ENCODE assay signal across 10 mouse cellular contexts in the genomic region with DNA sequence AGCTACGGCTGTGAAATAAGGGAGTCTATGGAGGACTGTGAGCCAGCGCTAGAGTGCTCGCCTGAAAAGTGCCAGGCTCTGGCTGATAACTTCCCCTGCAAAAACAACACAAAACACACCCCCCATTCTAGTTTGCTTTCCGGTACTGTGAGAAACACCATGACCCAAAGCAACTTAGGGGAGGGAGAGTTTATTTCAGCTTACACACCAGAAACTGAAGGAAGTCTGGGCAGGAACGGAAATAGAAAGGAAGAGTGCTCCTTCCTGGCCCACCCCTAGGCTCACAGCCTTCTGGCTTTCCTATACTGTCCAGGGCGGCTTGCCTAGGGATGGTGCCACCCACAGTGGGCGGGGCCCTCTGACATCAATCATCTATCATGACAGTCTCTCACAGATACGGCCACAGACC. TPM values are rescaled to one million over a fixed set of nuclear protein-coding genes. Genes with fewer than 3 reads are reported as not detected.
DNase-seq lines count a peak whose midpoint lies in the region; ATAC-seq and TF ChIP-seq lines count a peak whose summit lies in the region.
"Had no signal": no experiment of that assay in that cellular context is flagged by ENCODE, and none has a peak within 500 bp of the region (broad histone marks: within the 10 kb centered on the region; RNA-seq: fewer than 3 reads in every experiment).

No protein-coding gene starts in this region.

- no peak overlapping the region for H3K27ac ChIP-seq in intestine, embryonic 16.5 days (ENCODE audit: low read length)
- no peak overlapping the region for H3K27ac ChIP-seq in intestine, embryonic 15.5 days
- no peak overlapping the region for H3K27ac ChIP-seq in liver, adult 2 months (replicated peaks; ENCODE audit: insufficient read depth, low read depth, low read length)
- H3K27ac ChIP-seq: embryonic facial prominence, embryonic 13.5 days; hindbrain, embryonic 12.5 days had no signal

- H3K27me3 ChIP-seq in intestine, embryonic 16.5 days (replicated peaks; ENCODE audit: control insufficient read depth, insufficient read depth, low read length) = no peaks in the 10 kb centered on the region
- H3K27me3 ChIP-seq in intestine, embryonic 15.5 days (replicated peaks) = no peaks in the 10 kb centered on the region
- H3K27me3 ChIP-seq in liver, adult 2 months (ENCODE audit: control insufficient read depth, insufficient read depth, low read length) = no peaks in the 10 kb centered on the region
- H3K27me3 ChIP-seq: embryonic facial prominence, embryonic 13.5 days; hindbrain, embryonic 12.5 days had no signal

- intact Hi-C loops in heart, postnatal 25 days (cut with DNase I) = no loop called here

- TF ChIP-seq CTCF in liver, adult 2 months (IDR thresholded peaks at IDR 0.05; ENCODE audit: low read depth, low read length) = no peak

- H3K9me3 ChIP-seq in intestine, embryonic 16.5 days (ENCODE audit: control insufficient read depth, low read length) = no peaks in the 10 kb centered on the region
- H3K9me3 ChIP-seq in intestine, embryonic 15.5 days = no peaks in the 10 kb centered on the region
- H3K9me3 ChIP-seq: embryonic facial prominence, embryonic 13.5 days; hindbrain, embryonic 12.5 days had no signal

- no peak overlapping the region for H3K4me3 ChIP-seq in intestine, embryonic 16.5 days (ENCODE audit: low read length)
- H3K4me3 ChIP-seq in intestine, embryonic 15.5 days (replicated peaks) = no peak overlapping the region
- H3K4me3 ChIP-seq in liver, adult 2 months (ENCODE audit: insufficient read depth, low read depth, low read length) = no peak overlapping the region
- H3K4me3 ChIP-seq: embryonic facial prominence, embryonic 13.5 days; hindbrain, embryonic 12.5 days had no signal

- 0 out of 2 replicates have a peak, but pooled peaks cover 6% of the 10 kb centered on the region for H3K4me1 ChIP-seq in intestine, embryonic 16.5 days (ENCODE audit: control insufficient read depth, insufficient read depth, low read length)
- no peaks in the 10 kb centered on the region for H3K4me1 ChIP-seq in intestine, embryonic 15.5 days (replicated peaks)
- H3K4me1 ChIP-seq in liver, adult 2 months (ENCODE audit: control insufficient read depth, insufficient read depth, low read length) = peaks cover 9% of the 10 kb centered on the region
- H3K4me1 ChIP-seq: hindbrain, embryonic 12.5 days had no signal

- no peaks in the 10 kb centered on the region for H3K79me2 ChIP-seq in liver, adult 2 months (ENCODE audit: control insufficient read depth, insufficient read depth, low read length)

- TF ChIP-seq POLR2A in liver, adult 2 months (IDR thresholded peaks at IDR 0.05; ENCODE audit: extremely low read depth, insufficient read depth, low read length) = no peak

- no peak overlapping the region for H3K4me2 ChIP-seq in intestine, embryonic 16.5 days (ENCODE audit: low read depth, low read length)
- H3K4me2 ChIP-seq in intestine, embryonic 15.5 days (replicated peaks) = no peak overlapping the region
- H3K4me2 ChIP-seq: embryonic facial prominence, embryonic 13.5 days; hindbrain, embryonic 12.5 days had no signal

- DNase-seq in heart, postnatal 25 days (ENCODE audit: low spot score) = peak; percentile 35
- peak; percentile 53 for DNase-seq in liver, adult 2 months (ENCODE audit: extremely low read depth, low read depth, low spot score)
- no peak for DNase-seq in urinary bladder, adult 2 months (ENCODE audit: low spot score)
- no peak for DNase-seq in left cerebral cortex, adult 9 months (ENCODE audit: low spot score in 2 of 2)

- H3K9ac ChIP-seq in intestine, embryonic 16.5 days (ENCODE audit: low read depth, low read length) = no peak overlapping the region
- no peak overlapping the region for H3K9ac ChIP-seq in intestine, embryonic 15.5 days
- H3K9ac ChIP-seq in liver, adult 2 months (ENCODE audit: low read depth, low read length) = no peak overlapping the region
- H3K9ac ChIP-seq: embryonic facial prominence, embryonic 13.5 days; hindbrain, embryonic 12.5 days had no signal

- ATAC-seq in intestine, embryonic 16.5 days = peak; percentile 22; the same call in 1 of the 2 replicates
- ATAC-seq in intestine, embryonic 15.5 days = no peak
- peak; percentile 44; the same call in 1 of the 2 replicates for ATAC-seq in megakaryocyte-erythroid progenitor cell, adult 5-6 weeks (replicated peaks; ENCODE audit: low FRiP score, low TSS enrichment, poor library complexity, severe bottlenecking)
- no peak for ATAC-seq in activated CD4-positive, CD25-positive, alpha-beta regulatory T cell, adult 4 months

- H3K36me3 ChIP-seq in intestine, embryonic 16.5 days (ENCODE audit: control insufficient read depth, insufficient read depth, low read length) = peaks cover 9% of the 10 kb centered on the region; the same call in 1 of the 2 replicates
- H3K36me3 ChIP-seq in intestine, embryonic 15.5 days = peaks cover 17% of the 10 kb centered on the region
- no peaks in the 10 kb centered on the region; the same call in 1 of the 2 replicates for H3K36me3 ChIP-seq in liver, adult 2 months (ENCODE audit: control insufficient read depth, insufficient read depth, low read length)
- H3K36me3 ChIP-seq: hindbrain, embryonic 12.5 days had no signal

- 79% methylated on average over 8 of the region's 8 CpGs for WGBS in intestine, embryonic 16.5 days
- WGBS in intestine, embryonic 15.5 days = 81% methylated on average over 8 of the region's 8 CpGs
- WGBS in liver, adult 2 months = 72% methylated on average over 8 of the region's 8 CpGs

RNA-seq across cellular contexts. Expression of a gene that starts 14.8 kb away (rescaled TPM):
- polyA plus RNA-seq in intestine, embryonic 16.5 days (2015; fragmentation: Nextera tagmentation; extraction: Ambion mirVana) = 14.9 and 16.2 TPM in 2 replicates
- polyA plus RNA-seq in intestine, embryonic 15.5 days (2015; fragmentation: Nextera tagmentation; extraction: Ambion mirVana) = 15.0 and 15.8 TPM in 2 replicates
- 10 to 100 TPM; 15.1 to 16.3 TPM for total RNA-seq in heart, postnatal 25 days (2021)
- 9.5 and 12.8 TPM in 2 replicates for total RNA-seq in liver, adult 2 months (2014; rRNA removed)
- 14.6 and 15.8 TPM in 2 replicates for polyA plus RNA-seq in liver, adult 2 months (2012; rRNA removed)
- 22.5 and 26.6 TPM in 2 replicates for total RNA-seq in megakaryocyte-erythroid progenitor cell, adult 5-6 weeks (2014; fragmentation: Nextera tagmentation)
- total RNA-seq in megakaryocyte-erythroid progenitor cell, adult 5-6 weeks (2017) = 4.8 and 10.8 TPM in 2 replicates
- polyA plus RNA-seq in activated CD4-positive, CD25-positive, alpha-beta regulatory T cell, adult 4 months (2017; shearing (Covaris generic)) = 10 to 100 TPM; 13.5 to 13.7 TPM
- polyA plus RNA-seq in urinary bladder, adult 2 months (2012; rRNA removed) = 72.8 and 80.0 TPM in 2 replicates

RNA-seq across cellular contexts. Expression of a gene that starts 22.2 kb away (rescaled TPM):
- polyA plus RNA-seq in intestine, embryonic 16.5 days (2015; fragmentation: Nextera tagmentation; extraction: Ambion mirVana) = 1.8 and 2.0 TPM in 2 replicates
- 2.2 and 2.4 TPM in 2 replicates for polyA plus RNA-seq in intestine, embryonic 15.5 days (2015; fragmentation: Nextera tagmentation; extraction: Ambion mirVana)
- under 1 TPM; 0.17 to 0.94 TPM for total RNA-seq in heart, postnatal 25 days (2021)
- 1.8 and 1.9 TPM in 2 replicates for total RNA-seq in liver, adult 2 months (2014; rRNA removed)
- polyA plus RNA-seq in liver, adult 2 months (2012; rRNA removed) = 1.4 TPM in 2 replicates
- total RNA-seq in megakaryocyte-erythroid progenitor cell, adult 5-6 weeks (2014; fragmentation: Nextera tagmentation) = 6.4 and 11.9 TPM in 2 replicates
- total RNA-seq in megakaryocyte-erythroid progenitor cell, adult 5-6 weeks (2017) = 3.4 TPM in 1 of 2 replicates, not detected in the other
- polyA plus RNA-seq in activated CD4-positive, CD25-positive, alpha-beta regulatory T cell, adult 4 months (2017; shearing (Covaris generic)) = not detected
- 27.3 and 32.8 TPM in 2 replicates for polyA plus RNA-seq in urinary bladder, adult 2 months (2012; rRNA removed)

RNA-seq across cellular contexts. Expression of a gene that starts 52.9 kb away (rescaled TPM):
- 63.8 and 73.2 TPM in 2 replicates for polyA plus RNA-seq in intestine, embryonic 16.5 days (2015; fragmentation: Nextera tagmentation; extraction: Ambion mirVana)
- polyA plus RNA-seq in intestine, embryonic 15.5 days (2015; fragmentation: Nextera tagmentation; extraction: Ambion mirVana) = 71.4 and 82.4 TPM in 2 replicates
- 10 to 100 TPM; 13.0 to 13.8 TPM for total RNA-seq in heart, postnatal 25 days (2021)
- 5.7 and 6.4 TPM in 2 replicates for total RNA-seq in liver, adult 2 months (2014; rRNA removed)
- 7.8 and 8.5 TPM in 2 replicates for polyA plus RNA-seq in liver, adult 2 months (2012; rRNA removed)
- 57.0 and 70.4 TPM in 2 replicates for total RNA-seq in megakaryocyte-erythroid progenitor cell, adult 5-6 weeks (2014; fragmentation: Nextera tagmentation)
- total RNA-seq in megakaryocyte-erythroid progenitor cell, adult 5-6 weeks (2017) = 21.1 and 34.2 TPM in 2 replicates
- 10 to 100 TPM; 44.3 to 45.6 TPM for polyA plus RNA-seq in activated CD4-positive, CD25-positive, alpha-beta regulatory T cell, adult 4 months (2017; shearing (Covaris generic))
- 34.1 and 46.5 TPM in 2 replicates for polyA plus RNA-seq in urinary bladder, adult 2 months (2012; rRNA removed)

Comparison
In these comparisons a context has a peak if more than half of its experiments do, and no peak if none do; other contexts are left out.
1. ATAC-seq: peak in intestine, embryonic 16.5 days (single experiment) and megakaryocyte-erythroid progenitor cell, adult 5-6 weeks (single experiment); none in intestine, embryonic 15.5 days (single experiment) and activated CD4-positive, CD25-positive, alpha-beta regulatory T cell, adult 4 months (single experiment).
2. DNase-seq: peak in heart, postnatal 25 days (single experiment) and liver, adult 2 months (single experiment); none in urinary bladder, adult 2 months (single experiment) and left cerebral cortex, adult 9 months (0 of 2).